Mouse (Mus musculus): ENCODE measurements around the gene Lmo4. TPM values are rescaled to one million over a fixed set of nuclear protein-coding genes. Genes with fewer than 3 reads are reported as not detected.

Lmo4 gene
- polyA plus RNA-seq, 1 experiment from 2014 or later = 107 TPM

GRCm38 (mm10) chr3:144225456-144226240 lies 20.6 kb upstream of the Lmo4 start:
- 0 out of 2 replicates have a peak, but pooled peaks cover 4% of the 10 kb centered on the region for H3K4me1 ChIP-seq (replicated peaks)

GRCm38 (mm10) chr3:144224594-144224993 lies 19.6 kb upstream of the Lmo4 start:
- Histone ChIP-seq H3K36me3 (no peaks in the 10 kb centered on the region), H3K4me1 (replicated peaks) (0 out of 2 replicates have a peak, but pooled peaks cover 4% of the 10 kb centered on the region), H3K9ac (no peak overlapping the region), H3K4me2 (no peak overlapping the region), H3K27ac (no peak overlapping the region), H3K9me3 (no peaks in the 10 kb centered on the region), H3K27me3 (no peaks in the 10 kb centered on the region), H3K4me3 (no peak overlapping the region)
- WGBS = 42% methylated on average over 7 of the region's 7 CpGs
- no peak for ATAC-seq (ENCODE audit: low FRiP score)

More at GRCm38 (mm10) chr3:144225456-144226240, 20.6 kb upstream of the Lmo4 start:
- H3K4me3 ChIP-seq = no peak overlapping the region
- H3K27ac ChIP-seq = no peak overlapping the region
- no peaks in the 10 kb centered on the region for H3K27me3 ChIP-seq
- 66% methylated on average over 9 of the region's 9 CpGs for WGBS
- no peak overlapping the region for H3K4me2 ChIP-seq
- no peaks in the 10 kb centered on the region for H3K36me3 ChIP-seq
- ATAC-seq (ENCODE audit: low FRiP score) = no peak
- no peaks in the 10 kb centered on the region for H3K9me3 ChIP-seq
- H3K9ac ChIP-seq = no peak overlapping the region

- Histone ChIP-seq H3K9me3 (no peaks in the 10 kb centered on the region), H3K4me1 (replicated peaks) (0 out of 2 replicates have a peak, but pooled peaks cover 4% of the 10 kb centered on the region), H3K4me3 (no peak overlapping the region), H3K27ac (no peak overlapping the region), H3K27me3 (no peaks in the 10 kb centered on the region), H3K4me2 (no peak overlapping the region), H3K9ac (no peak overlapping the region), H3K36me3 (no peaks in the 10 kb centered on the region)
- ATAC-seq (ENCODE audit: low FRiP score) = no peak
- 58% methylated on average over 20 of the region's 20 CpGs for WGBS
Measured at GRCm38 (mm10) chr3:144223377-144224105, 18.5 kb upstream of the Lmo4 start.

DNA sequence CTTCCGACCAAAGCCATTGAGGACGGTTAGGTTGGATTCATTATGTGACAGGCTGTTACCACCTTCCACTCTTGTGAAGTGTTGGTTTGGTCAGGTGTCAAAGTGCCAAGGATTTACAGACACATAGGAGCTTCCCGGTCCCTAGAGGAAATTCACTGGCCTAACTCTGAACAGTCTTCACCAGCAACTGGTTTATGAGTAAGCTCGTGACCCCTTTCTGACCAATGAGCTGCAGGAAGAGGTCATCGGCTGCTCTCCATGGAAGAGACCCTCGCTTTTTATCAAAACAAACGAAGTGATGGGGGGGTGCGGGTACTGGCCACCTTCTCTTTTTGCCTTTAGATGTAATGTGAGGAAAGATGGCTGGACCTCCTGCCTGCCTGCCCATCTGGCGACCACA lies 17.4 kb upstream of the Lmo4 start:
- H3K27ac ChIP-seq = no peak overlapping the region
- H3K9me3 ChIP-seq = no peaks in the 10 kb centered on the region
- no peak for ATAC-seq (ENCODE audit: low FRiP score)
- no peaks in the 10 kb centered on the region for H3K36me3 ChIP-seq
- H3K4me2 ChIP-seq = no peak overlapping the region
- 77% methylated on average over 9 of the region's 9 CpGs for WGBS
- H3K27me3 ChIP-seq = no peaks in the 10 kb centered on the region
- 0 out of 2 replicates have a peak, but pooled peaks cover 4% of the 10 kb centered on the region for H3K4me1 ChIP-seq (replicated peaks)
- no peak overlapping the region for H3K9ac ChIP-seq
- no peak overlapping the region for H3K4me3 ChIP-seq

DNA sequence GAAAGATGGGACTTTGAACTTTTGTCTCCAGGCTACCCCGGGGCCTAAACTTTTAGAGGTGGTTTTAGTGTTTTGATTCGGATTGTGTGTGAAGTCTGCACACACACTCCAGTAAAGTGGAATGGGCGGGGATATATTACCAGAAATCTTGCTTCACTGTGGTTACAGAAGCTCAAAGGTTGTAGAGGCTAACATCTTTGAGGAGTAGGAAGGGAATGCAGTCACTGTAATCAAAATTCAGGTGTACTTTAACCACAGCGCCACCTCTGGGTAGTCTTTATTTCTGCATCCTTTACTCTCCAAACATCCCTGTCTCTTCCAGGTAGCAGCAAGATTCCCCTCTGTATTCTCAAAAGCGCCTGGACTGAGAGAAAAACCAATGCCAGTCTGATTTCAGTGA lies 2.5 kb upstream of the Lmo4 start:
- Histone ChIP-seq H3K27ac (no peak overlapping the region), H3K4me3 (no peak overlapping the region), H3K4me1 (replicated peaks) (peaks cover 13% of the 10 kb centered on the region), H3K9me3 (no peaks in the 10 kb centered on the region), H3K4me2 (no peak overlapping the region), H3K36me3 (no peaks in the 10 kb centered on the region), H3K27me3 (no peaks in the 10 kb centered on the region), H3K9ac (no peak overlapping the region)
- no peak for ATAC-seq (ENCODE audit: low FRiP score)
- 47% methylated on average over 5 of the region's 5 CpGs for WGBS

GRCm38 (mm10) chr3:144206942-144207341 lies 1.9 kb upstream of the Lmo4 start:
- H3K9me3 ChIP-seq = no peaks in the 10 kb centered on the region
- no peaks in the 10 kb centered on the region for H3K36me3 ChIP-seq
- H3K9ac ChIP-seq = no peak overlapping the region
- no peak overlapping the region for H3K4me3 ChIP-seq
- no peak overlapping the region for H3K27ac ChIP-seq
- H3K27me3 ChIP-seq = no peaks in the 10 kb centered on the region
- no peak overlapping the region for H3K4me2 ChIP-seq
- H3K4me1 ChIP-seq (replicated peaks) = peaks cover 17% of the 10 kb centered on the region
- 88% methylated on average over 1 of the region's 1 CpGs for WGBS
- ATAC-seq (ENCODE audit: low FRiP score) = no peak

DNA sequence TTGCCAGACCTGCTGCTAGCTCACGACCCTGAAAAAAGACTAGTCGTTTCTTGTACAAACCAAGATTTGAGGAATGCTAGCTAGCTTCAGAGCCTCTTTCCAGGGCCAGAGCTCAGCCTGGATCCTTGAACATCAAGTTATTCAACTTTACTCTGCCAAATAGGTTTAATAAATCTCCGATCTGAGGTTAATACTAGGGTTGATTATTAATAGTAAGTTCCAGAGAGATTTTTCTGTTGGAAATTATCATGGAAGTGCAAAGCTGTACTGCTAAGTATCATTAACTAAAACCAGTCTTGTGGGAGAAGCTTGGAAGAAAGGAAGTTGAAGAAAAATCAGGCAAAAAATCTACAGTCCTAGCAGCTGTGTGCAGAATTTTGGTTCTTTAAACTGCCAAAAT lies 1.2 kb upstream of the Lmo4 start:
- peak overlapping the region; percentile 99 for H3K27ac ChIP-seq
- no peaks in the 10 kb centered on the region for H3K9me3 ChIP-seq
- H3K27me3 ChIP-seq = no peaks in the 10 kb centered on the region
- ATAC-seq (ENCODE audit: low FRiP score) = no peak
- H3K36me3 ChIP-seq = peaks cover 3% of the 10 kb centered on the region; the same call in 1 of the 2 replicates
- peak overlapping the region; percentile 81 for H3K4me3 ChIP-seq
- H3K4me1 ChIP-seq (replicated peaks) = peaks cover 24% of the 10 kb centered on the region
- peak overlapping the region; percentile 90 for H3K4me2 ChIP-seq
- 25% methylated on average over 3 of the region's 3 CpGs for WGBS
- peak overlapping the region; percentile 96; the same call in 1 of the 2 replicates for H3K9ac ChIP-seq

DNA sequence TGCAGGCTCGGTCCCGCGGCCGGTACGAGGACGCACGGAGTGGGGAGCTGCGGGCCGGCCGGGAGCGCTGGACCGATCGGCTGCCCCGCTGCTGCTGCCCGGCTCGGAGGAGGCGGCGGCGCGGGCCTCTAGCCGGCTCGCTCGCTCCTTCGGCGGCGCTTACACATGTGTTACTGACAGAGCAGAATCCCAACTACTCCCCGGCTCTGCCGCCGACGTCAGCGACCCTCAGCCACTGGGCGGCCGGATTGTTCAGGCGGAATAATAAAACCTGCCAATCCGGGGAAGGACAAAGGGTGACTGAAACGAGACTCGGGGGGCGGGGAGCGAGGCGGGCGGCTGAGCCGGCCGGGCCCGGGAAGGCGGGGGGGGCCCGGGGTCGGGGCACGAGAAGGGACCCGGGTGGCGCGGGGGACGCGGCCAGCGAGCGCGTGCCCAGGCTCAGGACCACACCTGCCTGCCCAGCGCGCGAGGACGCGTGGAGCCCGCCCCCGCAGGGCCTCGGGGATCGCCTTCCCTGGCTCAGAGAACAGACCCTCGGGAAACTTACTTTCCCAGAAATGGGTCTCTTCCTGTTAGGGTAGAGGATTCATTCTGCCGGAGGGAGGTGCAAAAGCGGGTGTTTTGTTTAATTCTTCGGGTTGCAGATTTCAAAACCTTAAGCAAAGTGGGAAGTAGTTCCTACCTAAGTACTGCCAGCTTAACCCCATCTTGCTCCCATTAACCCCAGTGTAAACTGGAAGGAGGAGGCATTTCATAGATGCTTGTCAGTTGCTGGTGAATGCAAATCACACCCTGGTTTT lies 532 bp upstream of the Lmo4 start:
- Histone ChIP-seq H3K27ac (peak overlapping the region; percentile 99), H3K27me3 (no peaks in the 10 kb centered on the region), H3K4me2 (peak overlapping the region; percentile 90), H3K4me3 (peak overlapping the region; percentile 81), H3K4me1 (replicated peaks) (peaks cover 30% of the 10 kb centered on the region), H3K36me3 (peaks cover 3% of the 10 kb centered on the region; the same call in 1 of the 2 replicates), H3K9me3 (no peaks in the 10 kb centered on the region), H3K9ac (peak overlapping the region; percentile 96)
- under 1% methylated on average over 61 of the region's 69 CpGs for WGBS
- ATAC-seq (ENCODE audit: low FRiP score) = peak; percentile 93

GRCm38 (mm10) chr3:144203988-144204412 lies 1.0 kb downstream of the Lmo4 start:
- H3K27ac ChIP-seq = peak overlapping the region; percentile 99
- WGBS = 0% methylated on average over 5 of the region's 5 CpGs
- peak overlapping the region; percentile 81 for H3K4me3 ChIP-seq
- peak overlapping the region; percentile 90 for H3K4me2 ChIP-seq
- ATAC-seq (ENCODE audit: low FRiP score) = no peak
- peak overlapping the region; percentile 96 for H3K9ac ChIP-seq
- H3K9me3 ChIP-seq = no peaks in the 10 kb centered on the region
- peaks cover 45% of the 10 kb centered on the region for H3K4me1 ChIP-seq (replicated peaks)
- no peaks in the 10 kb centered on the region for H3K27me3 ChIP-seq
- peaks cover 3% of the 10 kb centered on the region; the same call in 1 of the 2 replicates for H3K36me3 ChIP-seq

DNA sequence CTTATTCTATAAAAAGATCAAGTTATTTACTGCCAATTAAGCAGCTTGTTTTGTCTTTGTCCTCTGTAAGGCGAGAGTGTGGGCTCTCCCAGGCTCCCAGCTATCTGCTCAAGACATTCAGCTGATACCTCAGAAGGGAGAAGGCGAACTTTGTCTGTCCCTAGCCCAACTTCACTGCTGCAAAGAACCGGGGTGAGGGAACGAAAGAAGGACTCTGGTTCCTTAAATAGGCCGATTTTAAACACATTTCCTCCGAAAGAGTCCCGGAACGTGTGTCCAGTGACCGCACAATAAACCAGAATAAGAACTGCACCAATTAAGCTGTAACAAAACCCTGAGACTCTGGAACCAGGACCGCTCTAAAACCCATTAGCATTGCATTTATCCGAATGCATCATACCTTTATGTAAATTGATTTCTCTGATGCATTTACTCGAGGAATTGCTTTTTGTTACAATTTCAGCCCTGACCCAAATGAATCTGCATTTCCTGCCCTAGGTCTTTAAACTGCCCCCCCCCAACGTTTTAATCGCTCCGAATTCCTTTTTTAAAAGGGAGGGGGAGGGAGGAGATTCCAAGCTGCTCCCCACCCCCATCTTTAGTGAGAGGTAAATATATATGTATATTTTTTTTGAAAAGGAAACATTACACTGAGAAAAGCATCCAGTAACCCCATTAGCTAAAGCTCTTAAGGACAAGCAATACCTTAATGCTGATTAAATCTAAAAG lies 1.6 kb downstream of the Lmo4 start:
- peaks cover 3% of the 10 kb centered on the region; the same call in 1 of the 2 replicates for H3K36me3 ChIP-seq
- H3K9ac ChIP-seq = peak overlapping the region; percentile 96
- H3K4me2 ChIP-seq = peak overlapping the region; percentile 90
- H3K27me3 ChIP-seq = no peaks in the 10 kb centered on the region
- peak overlapping the region; percentile 81 for H3K4me3 ChIP-seq
- H3K27ac ChIP-seq = peak overlapping the region; percentile 99
- WGBS = under 1% methylated on average over 15 of the region's 15 CpGs
- H3K4me1 ChIP-seq (replicated peaks) = peaks cover 50% of the 10 kb centered on the region
- no peak for ATAC-seq (ENCODE audit: low FRiP score)
- no peaks in the 10 kb centered on the region for H3K9me3 ChIP-seq

- ATAC-seq (ENCODE audit: low FRiP score) = no peak
- H3K9me3 ChIP-seq = no peaks in the 10 kb centered on the region
- H3K27me3 ChIP-seq = no peaks in the 10 kb centered on the region
- under 1% methylated on average over 14 of the region's 14 CpGs for WGBS
- peak overlapping the region; percentile 99 for H3K27ac ChIP-seq
- peak overlapping the region; percentile 90 for H3K4me2 ChIP-seq
- peak overlapping the region; percentile 96 for H3K9ac ChIP-seq
- peaks cover 3% of the 10 kb centered on the region; the same call in 1 of the 2 replicates for H3K36me3 ChIP-seq
- H3K4me1 ChIP-seq (replicated peaks) = peaks cover 57% of the 10 kb centered on the region
- H3K4me3 ChIP-seq = peak overlapping the region; percentile 81
Measured at GRCm38 (mm10) chr3:144202574-144203258, 2.3 kb downstream of the Lmo4 start.
